Mouse (Mus musculus) urinary bladder, postnatal 4 days (tissue): ENCODE results near the gene Mpi.
A peak's percentile ranks its signal among the peaks of the same experiment; 100 is the strongest.

Source experiments
- DNase-seq, 2 experiments: peaks; one replicate each; pipeline ENCODE4 v3.0.0; 2021 to 2022; ENCODE audit warnings: low spot score in 2 of 2

Mpi gene

DNA sequence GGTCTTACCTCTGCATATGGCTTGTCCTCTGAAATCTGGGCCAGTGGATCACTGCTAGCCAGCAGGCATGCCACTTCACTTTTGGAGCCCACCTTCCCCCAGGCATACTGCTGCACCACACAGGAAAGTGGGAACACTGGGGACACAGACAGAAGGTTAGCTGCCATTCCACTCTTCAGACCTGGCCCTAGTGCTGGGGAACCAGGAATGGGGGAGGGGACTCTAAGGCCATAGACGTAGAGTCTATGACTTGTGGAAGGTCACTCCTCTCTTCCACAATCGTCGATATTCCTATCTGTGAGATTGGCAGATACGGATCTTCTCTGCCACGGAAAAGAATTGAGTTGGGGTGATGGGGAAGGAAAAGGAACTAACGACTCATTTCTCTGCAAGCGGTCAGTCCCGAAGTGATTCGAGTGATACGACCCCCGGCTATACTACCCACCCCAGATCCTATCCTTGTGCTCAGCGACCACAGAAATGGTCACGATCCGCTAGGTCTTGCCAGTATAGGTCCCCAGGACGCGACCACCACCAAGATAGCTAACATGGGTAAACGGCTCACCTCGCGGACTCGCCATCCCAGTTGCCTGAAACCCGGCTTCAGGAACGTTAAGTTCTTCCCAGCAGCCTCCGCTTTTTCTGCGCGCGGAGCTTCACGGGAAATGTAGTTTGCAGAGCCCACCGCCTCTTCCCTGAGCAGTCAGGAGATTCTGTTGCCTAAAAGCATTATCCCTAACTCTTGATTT, at the start of gene Mpi:
Mpi (minus strand) TSS at position 625 of the 749 bp plus-strand sequence.
- DNase-seq: peak in 1 of 2 experiments; percentile 54

GRCm38 (mm10) chr9:57602098-57602497, 49.5 kb upstream of the Mpi start:
- DNase-seq: no peak

DNA sequence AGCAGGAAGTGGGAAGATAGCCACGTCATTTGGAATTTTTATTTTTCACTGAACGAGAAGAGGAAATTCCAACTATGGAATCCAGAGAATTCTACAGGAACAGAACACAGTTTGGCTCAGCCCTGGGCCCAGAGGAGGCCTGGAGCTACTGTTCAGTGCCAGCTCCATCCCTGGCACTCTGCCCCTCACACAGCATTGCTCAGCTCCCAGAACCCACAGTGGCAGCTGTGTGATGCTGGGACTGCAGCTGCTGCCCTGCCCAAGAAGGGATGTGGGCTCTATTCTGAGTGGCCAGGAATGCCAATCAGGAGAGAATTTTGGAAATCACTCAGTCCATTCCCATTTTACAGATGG, 48.8 kb upstream of the Mpi start:
- DNase-seq: no peak

GRCm38 (mm10) chr9:57600620-57601352, 48.2 kb upstream of the Mpi start:
- DNase-seq: no peak

DNA sequence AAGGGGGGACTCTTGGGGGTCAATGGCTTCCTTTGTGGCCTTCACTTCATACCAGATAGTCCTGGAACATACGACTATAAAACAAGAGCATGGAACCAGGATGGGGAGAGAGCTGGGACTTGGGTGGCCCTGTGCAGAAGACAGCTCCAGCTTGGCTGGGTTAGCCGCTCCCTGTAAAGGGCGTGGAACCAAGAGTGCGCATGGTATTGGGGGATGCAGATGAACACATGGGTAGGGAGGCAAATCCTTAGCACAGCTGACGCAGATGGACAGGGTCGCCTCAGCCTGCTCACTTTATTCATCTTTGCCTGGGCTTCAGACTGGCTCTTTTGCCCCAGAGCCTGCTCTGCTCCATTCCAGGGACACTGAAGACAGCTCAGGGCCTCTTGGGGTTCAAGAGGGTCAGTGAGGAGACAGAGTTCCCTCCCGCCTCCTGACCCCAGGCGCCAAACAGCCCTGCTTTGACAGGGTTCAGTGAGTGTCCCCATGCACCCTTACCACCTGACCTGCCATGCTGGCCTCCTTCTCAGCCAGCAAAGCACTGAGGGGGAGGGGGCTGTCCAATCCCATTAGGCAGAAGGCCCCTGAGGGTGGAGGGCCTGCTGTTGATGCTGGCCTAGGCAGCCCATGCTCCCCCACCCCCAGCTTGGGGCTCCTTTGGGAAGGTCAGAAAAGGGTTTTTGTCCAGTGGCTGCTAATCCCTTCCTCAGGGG, 46.4 kb upstream of the Mpi start:
- DNase-seq: no peak

DNA sequence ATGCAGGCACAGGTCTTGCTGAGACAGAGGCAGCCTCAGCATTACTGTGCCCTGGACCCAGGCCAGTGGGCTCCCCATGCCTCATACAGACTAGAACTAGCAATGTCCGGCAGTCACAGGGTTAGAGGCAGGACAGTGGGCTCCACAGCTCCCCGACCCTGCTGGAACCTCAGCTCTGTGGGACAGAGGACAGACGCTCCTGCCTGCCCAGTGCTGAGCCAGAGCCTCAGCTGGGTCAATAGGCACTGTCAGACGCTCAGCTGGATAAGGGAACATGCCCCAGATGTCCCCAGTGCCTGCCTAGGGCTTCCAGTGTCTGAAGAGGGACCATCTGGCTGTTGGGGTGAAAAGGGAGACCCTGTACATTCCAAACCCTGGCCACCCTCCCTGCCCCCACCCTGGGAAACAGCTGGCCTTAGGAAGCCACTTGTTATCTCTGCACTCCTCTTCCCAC, 45.4 kb upstream of the Mpi start:
- no peak for DNase-seq

- DNase-seq: no peak
These were observed 44.7 kb upstream of the Mpi start for GRCm38 (mm10) chr9:57597265-57597664.

- no peak for DNase-seq
These were observed 41.6 kb upstream of the Mpi start for GRCm38 (mm10) chr9:57594174-57594509.

DNA sequence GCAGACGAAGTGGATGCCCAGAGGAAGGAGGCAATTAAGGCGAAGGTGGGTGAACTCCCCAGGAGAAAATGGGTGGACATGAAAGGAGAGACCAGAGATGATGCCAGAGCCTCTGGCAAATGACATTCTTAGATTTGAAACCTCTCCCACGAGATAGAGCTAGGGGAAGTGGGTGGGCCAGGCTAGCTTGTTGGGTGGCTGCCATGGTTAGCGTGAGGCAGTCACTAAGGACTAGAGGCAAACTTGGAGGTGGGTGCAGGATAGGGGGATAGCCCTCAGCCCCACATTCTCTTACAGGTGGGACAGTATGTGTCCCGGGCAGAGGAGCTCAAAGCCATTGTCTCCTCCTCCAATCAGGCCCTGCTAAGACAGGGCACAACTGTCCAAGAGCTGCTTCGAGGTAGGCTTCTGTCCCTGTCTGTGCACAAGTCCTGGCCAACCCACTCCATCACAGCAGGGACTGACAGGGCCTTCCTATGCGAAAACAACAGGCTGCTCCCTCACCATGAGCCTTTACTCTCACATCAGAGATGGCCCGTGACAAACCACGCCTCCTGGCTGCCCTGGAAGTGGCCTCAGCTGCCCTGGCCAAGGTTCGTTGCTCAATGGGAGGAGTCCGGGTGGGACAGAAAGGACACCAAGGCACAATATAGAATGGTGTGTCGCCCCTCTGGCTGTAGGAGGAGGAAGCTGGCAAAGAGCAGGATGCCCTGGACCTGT, 41.1 kb upstream of the Mpi start:
- no peak for DNase-seq

DNA sequence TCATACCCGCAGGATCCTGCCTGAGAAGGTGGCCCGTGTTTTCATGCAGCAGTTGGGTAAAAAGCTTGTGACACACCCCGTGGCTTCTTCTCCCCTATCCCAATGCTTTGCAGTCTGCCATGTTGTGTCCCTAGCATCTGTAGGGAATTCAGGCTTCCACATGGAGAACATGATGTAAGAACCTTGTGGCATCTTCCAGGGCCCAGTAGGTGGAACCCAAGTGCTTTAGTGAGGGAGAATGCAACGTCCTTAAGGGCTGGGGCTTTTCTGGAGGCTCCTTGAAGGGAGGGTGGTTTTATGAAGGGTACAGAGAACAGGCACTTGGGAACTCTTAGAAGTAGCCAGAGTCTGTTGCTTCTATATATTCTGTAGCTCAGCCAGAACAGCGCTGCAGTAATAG, 38.2 kb upstream of the Mpi start:
- no peak for DNase-seq

DNA sequence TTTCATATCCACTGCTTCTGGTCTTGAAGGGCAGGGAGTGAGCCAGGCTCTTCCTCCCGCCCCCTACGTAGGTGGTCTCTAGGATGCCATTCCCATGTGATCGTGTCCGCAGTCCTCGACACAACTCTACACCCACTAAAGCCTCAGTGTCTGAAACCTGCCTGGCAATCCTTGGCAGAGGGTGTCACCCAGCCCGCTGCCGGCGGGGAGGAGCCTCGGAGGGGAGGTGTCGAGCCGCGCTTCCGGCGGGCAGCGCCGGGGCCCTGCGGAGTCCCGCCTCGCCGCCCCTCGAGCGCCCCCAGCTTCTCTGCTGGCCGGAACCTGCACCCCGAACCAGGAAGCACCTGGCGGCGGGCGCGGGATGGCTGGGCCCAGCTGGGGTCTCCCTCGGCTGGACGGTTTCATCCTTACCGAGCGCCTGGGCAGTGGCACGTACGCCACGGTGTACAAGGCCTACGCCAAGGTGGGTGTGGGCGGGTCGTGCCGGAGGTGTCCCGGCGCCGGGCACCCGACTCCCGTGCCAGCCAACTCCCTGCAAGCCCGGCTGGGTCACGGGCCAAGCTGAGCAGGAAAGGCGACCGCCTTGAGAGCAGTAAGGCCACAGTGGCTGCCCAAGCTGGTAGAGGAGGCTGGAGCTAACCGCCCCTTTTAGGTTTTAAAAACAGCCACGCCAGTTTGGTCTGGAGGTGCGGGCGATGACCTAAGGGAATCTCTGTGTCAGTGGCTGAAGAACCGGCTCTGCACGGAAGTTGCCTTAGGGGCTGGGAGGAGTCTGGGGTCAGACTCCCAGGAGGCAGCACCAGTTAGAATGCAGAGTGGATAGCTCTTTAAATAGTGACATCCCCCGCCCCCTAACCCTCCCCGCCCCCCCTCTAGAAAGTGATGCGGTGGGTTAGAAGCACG, 36.9 kb upstream of the Mpi start, which contains the start of gene Ulk3:
Ulk3 (plus strand) TSS at position 229 of the 903 bp plus-strand sequence.
- peak; percentile 78 to 84 for DNase-seq

DNA sequence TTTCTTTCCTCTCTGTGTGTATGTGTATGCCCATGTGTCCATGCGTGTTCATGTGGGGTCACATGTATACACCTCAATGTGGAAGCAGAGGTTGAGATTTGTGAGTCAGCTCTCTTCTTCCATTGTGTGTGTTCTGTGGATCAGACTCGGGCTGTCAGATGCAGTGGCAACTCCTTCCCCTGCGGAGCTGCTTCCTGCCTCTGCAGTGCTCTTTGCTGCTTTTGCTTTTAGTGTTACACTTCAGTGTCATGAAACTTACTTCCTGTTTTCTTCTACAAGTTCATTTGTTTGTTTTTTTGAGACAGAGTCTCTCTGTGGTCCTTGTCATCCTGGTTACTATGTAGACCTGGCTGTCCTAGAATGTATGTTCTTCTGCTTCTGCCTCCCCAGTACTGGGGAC, 32.4 kb upstream of the Mpi start:
- DNase-seq: no peak

GRCm38 (mm10) chr9:57577144-57577849, 24.7 kb upstream of the Mpi start:
- DNase-seq: no peak

DNA sequence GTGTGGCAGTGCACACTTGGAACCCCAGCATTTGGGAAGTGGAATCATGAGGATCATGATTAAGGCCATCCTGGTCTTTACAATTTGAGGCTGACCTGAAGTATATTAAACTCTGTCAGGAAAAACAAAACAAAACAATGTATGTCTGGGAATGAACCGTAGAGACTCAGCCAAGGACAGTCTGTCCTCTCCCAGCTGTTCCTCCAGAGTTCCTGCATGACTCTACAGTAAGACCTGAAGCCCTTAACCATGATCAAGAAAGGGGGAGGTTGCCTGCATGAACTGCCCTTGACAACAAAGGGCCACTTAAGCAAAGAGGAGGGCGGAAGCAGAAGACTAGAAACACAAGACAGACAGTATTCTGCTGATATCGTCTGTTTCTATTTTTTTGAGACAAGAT, 23.0 kb upstream of the Mpi start:
- DNase-seq: no peak

DNA sequence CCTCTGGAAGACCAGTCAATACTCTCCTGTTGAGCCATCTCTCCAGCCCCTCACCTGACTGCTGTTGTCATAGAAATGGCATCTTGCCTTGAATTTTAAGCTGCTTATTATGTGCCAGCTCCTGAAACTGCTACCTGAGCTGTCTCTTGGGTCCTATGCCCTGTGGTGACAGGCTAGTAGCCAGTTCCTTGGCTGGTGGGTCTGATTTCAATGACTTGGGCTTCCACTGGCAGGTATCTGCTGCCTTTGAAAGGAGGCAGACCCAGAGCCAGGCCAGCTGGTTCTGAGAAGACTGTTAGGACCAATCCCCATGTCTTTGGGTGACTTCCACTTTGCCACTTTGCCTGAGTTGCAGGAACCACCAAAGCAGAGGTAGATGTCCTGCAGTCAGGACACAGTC, 21.8 kb upstream of the Mpi start:
- no peak for DNase-seq

- DNase-seq: no peak
These were observed 15.9 kb upstream of the Mpi start for GRCm38 (mm10) chr9:57568500-57568899.

- DNase-seq: no peak
These were observed 14.3 kb upstream of the Mpi start for GRCm38 (mm10) chr9:57566846-57567245.

- peak in 1 of 2 experiments; percentile 73 for DNase-seq
These were observed 13.2 kb upstream of the Mpi start for GRCm38 (mm10) chr9:57565741-57566221.

GRCm38 (mm10) chr9:57564609-57565008, 12.0 kb upstream of the Mpi start:
- no peak for DNase-seq

- peak in 1 of 2 experiments; percentile 66 for DNase-seq
These were observed 10.4 kb upstream of the Mpi start for GRCm38 (mm10) chr9:57562896-57563372.
